Mouse (Mus musculus) regulatory T cell (primary cell): ENCODE measurements around the gene Kif24.

ENCODE experiments used
- in situ Hi-C: fragments of 300-600 bp; cut with MboI, MseI; formaldehyde crosslinking; loops from one replicate; pipeline ENCODE4 v1.15.1; 2025; ENCODE audit warnings: high pct_unique_total_duplicates

Kif24 gene

DNA sequence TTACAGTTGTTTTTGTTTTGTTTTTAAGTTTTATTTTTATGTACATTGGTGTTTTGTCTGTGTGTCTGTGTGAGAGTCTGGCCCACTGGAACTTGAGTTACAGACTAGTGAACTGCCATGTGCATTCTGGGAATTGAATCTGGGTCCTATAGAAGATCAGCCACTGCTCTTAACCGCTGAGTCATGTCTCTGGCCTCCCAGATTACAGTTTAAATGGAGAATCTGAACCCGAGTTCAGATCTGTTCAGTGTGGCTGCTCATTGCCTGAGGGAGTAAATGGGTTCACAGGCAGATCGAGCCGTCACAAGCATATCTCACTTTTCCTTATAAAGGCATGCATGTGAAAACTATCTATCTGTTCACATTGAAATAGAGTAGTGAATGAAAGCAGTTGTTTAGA is 111.9 kb downstream of the Kif24 start:
- in situ Hi-C loops, result no loop called here

DNA sequence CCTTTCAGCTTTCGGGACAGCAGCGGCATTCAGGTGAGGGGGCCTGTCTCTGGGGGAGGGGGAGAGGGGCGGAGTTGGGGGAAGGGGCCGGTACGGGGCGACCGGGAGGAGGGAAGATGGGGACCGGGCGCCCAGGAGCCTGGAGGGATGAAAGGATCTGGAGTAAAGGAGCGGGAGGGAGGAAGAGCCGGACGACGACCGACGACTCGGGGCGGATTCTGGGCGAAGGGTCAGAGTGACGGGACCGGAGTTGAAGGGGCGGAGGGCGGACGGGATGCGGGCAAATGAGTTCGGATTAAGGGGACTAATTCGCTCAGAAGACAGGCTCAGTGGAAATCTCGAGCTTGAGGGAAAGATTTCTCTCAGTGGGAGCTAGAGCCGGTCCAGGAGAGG is 115.5 kb downstream of the Kif24 start:
- in situ Hi-C loops, result no loop called here

DNA sequence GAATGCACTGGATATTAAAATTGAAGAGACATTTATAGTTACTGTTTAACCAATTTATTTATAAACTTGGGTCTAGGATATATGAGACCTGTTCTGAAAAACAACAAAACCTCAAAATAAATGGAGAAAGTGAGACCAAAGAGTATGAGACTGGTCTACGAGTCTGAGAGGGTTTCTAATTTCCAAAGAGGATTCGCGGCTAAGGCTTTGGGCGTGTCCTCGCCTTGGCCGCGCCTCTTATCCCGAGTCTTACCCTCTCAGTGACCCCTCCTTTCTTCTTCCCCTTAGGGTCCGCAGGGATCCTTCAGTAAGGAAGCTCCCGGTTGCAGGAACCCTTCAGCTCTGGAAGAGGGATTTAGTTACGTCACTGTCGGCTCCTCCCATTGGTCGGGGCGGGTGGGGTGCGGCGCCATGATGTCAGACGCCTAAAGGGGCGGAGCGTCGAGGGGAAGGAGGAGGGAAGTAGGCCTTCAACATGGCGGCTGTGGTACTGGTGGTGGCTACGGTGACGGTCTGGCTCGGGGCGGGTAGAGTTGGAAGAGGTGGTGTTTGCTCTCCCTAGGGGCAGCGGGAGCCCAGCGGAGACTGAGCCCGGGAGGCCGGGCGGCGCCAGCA is 116.0 kb downstream of the Kif24 start, which contains the start of gene Ubap1:
Gene Ubap1 (plus strand): TSS at position 413 of the 615 bp plus-strand sequence.
- in situ Hi-C loops, result no loop called here

- in situ Hi-C loops, result no loop called here
Measured at GRCm38 (mm10) chr4:41347839-41348238, 116.8 kb downstream of the Kif24 start.

GRCm38 (mm10) chr4:41346011-41346410 is 118.7 kb downstream of the Kif24 start:
- in situ Hi-C loops, result no loop called here

DNA sequence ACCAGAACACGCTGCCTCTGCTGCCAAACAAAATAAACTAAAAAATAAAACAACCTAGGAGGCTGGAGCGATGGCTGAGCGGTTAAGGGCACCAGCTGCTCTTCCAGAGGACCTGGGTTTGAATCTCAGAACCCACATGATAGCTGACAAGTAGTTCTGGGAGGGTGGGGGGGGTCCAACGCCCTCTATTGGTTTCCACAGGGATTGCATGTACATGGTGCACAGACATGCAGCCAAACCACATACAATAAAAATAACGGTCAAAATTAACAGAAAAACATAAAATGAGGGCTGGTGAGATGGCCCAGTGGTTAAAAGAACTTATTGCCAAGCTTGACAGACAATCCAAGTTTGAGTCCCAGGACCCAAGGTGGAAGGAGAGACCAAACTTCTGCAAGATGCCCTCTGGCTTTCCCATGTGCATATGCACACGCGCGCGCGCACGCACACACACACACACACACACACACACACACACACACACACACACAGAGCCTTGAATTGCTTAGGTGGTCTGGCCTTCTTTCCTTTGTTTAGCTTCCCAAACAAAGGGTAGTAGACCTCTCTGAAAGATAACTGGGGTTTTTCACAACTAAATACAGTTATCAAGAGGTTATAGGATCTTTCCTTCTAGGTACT is 123.7 kb downstream of the Kif24 start:
- in situ Hi-C loops, result loop anchor here (5.0 kb wide), 1 partner anchor 34 kb away; no protein-coding TSS in a partner anchor
